Mouse (Mus musculus) midbrain, embryonic 10.5 days (tissue): ENCODE measurements at regions not wholly inside any gene's neighbourhood (a gene's known extent, or its start where the extent isn't known, plus 50 kb on each side); places are given as distances from the start of the nearest gene placed in this dataset.

Experiments
- DNase-seq: peaks from one replicate; pipeline ENCODE4 v3.0.0-alpha.2; 2017; ENCODE audit warnings: low spot score
- H3K27ac ChIP-seq: fragments of 300-500 bp; sonication (generic); replicated peaks from 2 replicates; pipeline ENCODE4 v1.5.1; 2016; ENCODE audit warnings: mild to moderate bottlenecking
- H3K27me3 ChIP-seq: fragments of 300-500 bp; sonication (generic); 2 replicates; pipeline ENCODE4 v1.6.1; 2016; ENCODE audit warnings: low read depth, mild to moderate bottlenecking; ENCODE audit not compliant: poor library complexity, severe bottlenecking
- H3K36me3 ChIP-seq: fragments of 300-500 bp; sonication (generic); 2 replicates; pipeline ENCODE4 v1.6.1; 2016; ENCODE audit warnings: mild to moderate bottlenecking, moderate library complexity
- H3K4me1 ChIP-seq: fragments of 300-500 bp; sonication (generic); 2 replicates; pipeline ENCODE4 v1.6.1; 2016
- H3K4me3 ChIP-seq: fragments of 300-500 bp; sonication (generic); 2 replicates; pipeline ENCODE4 v1.5.1; 2016; ENCODE audit warnings: mild to moderate bottlenecking, moderate library complexity
- H3K9me3 ChIP-seq: fragments of 300-500 bp; sonication (generic); replicated peaks from 2 replicates; pipeline ENCODE4 v1.6.1; 2016; ENCODE audit warnings: mild to moderate bottlenecking
- WGBS: fragments of 180-500 bp; shearing (Covaris S2); methylation state at CpG from one replicate; pipeline ENCODE4 v1.1.7; 2016; 5-methylcytosine and 5-hydroxymethylcytosine counted together

DNA sequence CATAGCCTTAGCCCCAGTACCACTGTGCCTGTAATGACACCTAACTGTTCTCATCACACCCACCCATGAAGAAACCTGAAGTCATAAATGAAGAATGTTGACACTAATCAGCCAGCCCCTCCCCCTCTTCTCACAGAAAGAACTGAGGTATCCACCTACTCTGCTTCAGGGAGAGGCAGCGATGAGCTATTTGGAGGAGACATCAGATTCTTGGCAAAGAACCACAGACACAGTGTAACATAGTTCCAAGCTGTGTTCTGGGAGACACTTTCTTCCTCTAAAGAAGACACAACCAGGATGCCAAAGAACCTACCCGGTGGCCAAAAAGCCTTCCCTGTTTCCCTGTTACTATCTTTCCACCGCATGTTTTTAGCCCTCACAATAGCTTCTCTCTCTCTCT, 307.8 kb upstream of the Jarid2 start:
- 0 out of 2 replicates have a peak overlapping the region, but pooled peaks have one; percentile 9 for H3K27ac ChIP-seq
- H3K4me3 ChIP-seq: no peak overlapping the region
- H3K36me3 ChIP-seq: no peaks in the 10 kb centered on the region
- 90% methylated on average over 3 of the region's 3 CpGs for WGBS
- peaks cover 36% of the 10 kb centered on the region for H3K4me1 ChIP-seq
- no peak for DNase-seq
- H3K9me3 ChIP-seq: no peaks in the 10 kb centered on the region
- H3K27me3 ChIP-seq: peaks cover 6% of the 10 kb centered on the region

- Histone ChIP-seq H3K27ac (0 out of 2 replicates have a peak overlapping the region, but pooled peaks have one; percentile 9), H3K4me3 (no peak overlapping the region), H3K9me3 (no peaks in the 10 kb centered on the region), H3K27me3 (peaks cover 6% of the 10 kb centered on the region), H3K4me1 (peaks cover 31% of the 10 kb centered on the region), H3K36me3 (no peaks in the 10 kb centered on the region)
- 88% methylated on average over 5 of the region's 5 CpGs for WGBS
- DNase-seq: no peak
These were observed 307.4 kb upstream of the Jarid2 start for GRCm38 (mm10) chr13:44421922-44422321.

DNA sequence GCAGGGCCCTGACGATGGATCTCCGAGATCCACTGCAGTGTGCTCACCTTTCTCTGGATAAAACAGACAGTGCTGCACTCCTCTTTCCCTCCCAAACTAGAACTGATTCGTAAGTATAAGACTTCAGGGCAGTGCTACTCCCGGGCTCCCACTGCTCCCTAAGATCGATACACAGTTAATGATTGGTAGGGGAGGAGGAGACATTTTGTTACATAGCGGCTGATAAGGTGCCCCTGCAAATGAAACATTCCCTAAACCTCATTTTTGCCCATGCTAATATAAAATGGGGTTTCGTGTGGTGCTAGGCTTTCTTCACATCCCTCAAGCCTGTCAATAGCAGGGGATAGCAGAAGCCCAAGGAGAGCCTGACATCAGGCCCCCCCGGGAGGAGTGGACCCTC, 298.8 kb upstream of the Jarid2 start:
- H3K4me1 ChIP-seq: no peaks in the 10 kb centered on the region
- no peak overlapping the region for H3K27ac ChIP-seq
- H3K9me3 ChIP-seq: no peaks in the 10 kb centered on the region
- 92% methylated on average over 8 of the region's 8 CpGs for WGBS
- H3K27me3 ChIP-seq: no peaks in the 10 kb centered on the region; the same call in 1 of the 2 replicates
- H3K4me3 ChIP-seq: no peak overlapping the region
- DNase-seq: no peak
- no peaks in the 10 kb centered on the region for H3K36me3 ChIP-seq

GRCm38 (mm10) chr13:44437709-44438108, 291.6 kb upstream of the Jarid2 start:
- Histone ChIP-seq H3K27ac (no peak overlapping the region), H3K36me3 (no peaks in the 10 kb centered on the region), H3K4me1 (no peaks in the 10 kb centered on the region), H3K27me3 (no peaks in the 10 kb centered on the region), H3K4me3 (no peak overlapping the region), H3K9me3 (no peaks in the 10 kb centered on the region)
- 92% methylated on average over 1 of the region's 1 CpGs for WGBS
- no peak for DNase-seq

DNA sequence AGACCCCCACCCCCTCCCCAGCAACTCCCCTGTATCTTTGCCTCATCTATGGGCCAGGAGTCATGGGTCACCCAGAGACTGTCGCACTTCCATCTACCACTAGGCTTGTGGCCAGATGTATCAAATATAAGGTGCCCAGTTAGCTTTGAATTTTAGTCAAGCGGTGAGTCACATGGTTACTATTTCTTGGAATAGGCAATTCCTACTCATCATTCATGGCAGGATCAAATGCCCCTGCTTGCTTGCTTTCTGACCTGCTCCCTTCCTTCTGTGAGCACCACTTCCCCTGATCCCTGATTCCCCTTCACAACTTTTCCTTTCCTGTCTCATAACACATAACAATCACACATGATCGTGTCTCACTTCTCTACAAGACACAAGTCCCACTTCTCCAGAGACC, 288.2 kb upstream of the Jarid2 start:
- no peak overlapping the region for H3K27ac ChIP-seq

DNA sequence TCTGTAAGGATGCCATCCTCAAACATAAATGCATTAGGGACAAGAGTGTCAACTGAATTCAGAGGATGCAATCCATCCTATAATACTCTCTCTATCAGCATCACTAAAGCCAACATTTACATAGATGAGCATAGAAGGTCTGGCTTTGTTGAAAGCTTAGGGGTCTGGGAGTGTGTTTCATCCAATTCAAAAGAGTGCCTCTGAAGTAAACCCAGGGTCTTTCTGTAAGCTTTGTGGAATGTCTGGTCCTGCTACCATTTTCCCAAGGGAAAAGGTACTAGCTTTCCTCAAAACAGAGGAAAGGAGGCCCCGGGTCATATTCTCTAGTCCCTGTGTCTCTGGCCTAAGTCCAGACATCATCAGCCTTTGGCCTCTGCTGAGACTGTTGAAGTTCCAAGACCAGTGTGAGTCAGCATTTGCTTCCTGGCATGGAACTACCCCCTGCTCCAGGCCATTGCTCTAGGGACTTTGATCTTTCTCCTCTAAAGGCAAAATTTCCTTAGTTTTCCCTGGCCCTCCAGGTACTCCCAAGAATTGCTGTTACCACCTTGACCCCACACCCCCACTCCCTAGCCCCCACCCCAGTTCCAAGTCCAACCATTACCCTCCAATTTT, 280.0 kb upstream of the Jarid2 start:
- H3K27ac ChIP-seq: no peak overlapping the region
- 82% methylated on average over 1 of the region's 1 CpGs for WGBS
- 0 out of 2 replicates have a peak, but pooled peaks cover 2% of the 10 kb centered on the region for H3K9me3 ChIP-seq
- H3K4me1 ChIP-seq: peaks cover 25% of the 10 kb centered on the region
- H3K4me3 ChIP-seq: no peak overlapping the region
- no peak for DNase-seq
- no peaks in the 10 kb centered on the region for H3K36me3 ChIP-seq
- no peaks in the 10 kb centered on the region for H3K27me3 ChIP-seq

More for the DNA sequence above, 288.2 kb upstream of the Jarid2 start:
- Histone ChIP-seq H3K27me3 (no peaks in the 10 kb centered on the region), H3K4me3 (no peak overlapping the region), H3K4me1 (peaks cover 4% of the 10 kb centered on the region; the same call in 1 of the 2 replicates), H3K36me3 (no peaks in the 10 kb centered on the region), H3K9me3 (no peaks in the 10 kb centered on the region)
- WGBS: 91% methylated on average over 3 of the region's 3 CpGs
- DNase-seq: no peak

DNA sequence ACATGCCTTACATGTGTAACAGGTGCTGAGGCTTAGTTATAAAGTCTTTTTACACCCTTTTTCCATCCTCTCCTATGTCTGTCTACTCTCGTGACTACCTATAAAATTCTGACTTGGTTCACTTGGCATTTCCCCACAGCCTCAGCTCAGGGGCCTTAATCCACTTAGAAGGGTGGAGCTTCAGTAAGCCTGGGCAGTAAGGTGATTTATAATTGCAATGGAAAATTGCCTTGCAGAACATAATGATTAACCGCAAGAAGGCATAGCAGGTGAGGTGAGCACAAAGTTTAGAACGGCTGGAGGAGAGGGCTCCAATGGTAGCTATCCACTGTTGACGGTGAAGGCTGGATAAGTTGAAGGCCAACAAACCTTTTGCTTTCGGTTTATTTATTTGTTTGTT, 278.1 kb upstream of the Jarid2 start:
- H3K27ac ChIP-seq: no peak overlapping the region
- 89% methylated on average over 5 of the region's 5 CpGs for WGBS
- H3K27me3 ChIP-seq: no peaks in the 10 kb centered on the region
- no peak for DNase-seq
- H3K4me1 ChIP-seq: peaks cover 34% of the 10 kb centered on the region
- H3K9me3 ChIP-seq: 0 out of 2 replicates have a peak, but pooled peaks cover 2% of the 10 kb centered on the region
- no peak overlapping the region for H3K4me3 ChIP-seq
- no peaks in the 10 kb centered on the region for H3K36me3 ChIP-seq

- 85% methylated on average over 7 of the region's 7 CpGs for WGBS
- DNase-seq: no peak
- Histone ChIP-seq H3K27ac (no peak overlapping the region), H3K4me1 (peaks cover 31% of the 10 kb centered on the region), H3K9me3 (0 out of 2 replicates have a peak, but pooled peaks cover 5% of the 10 kb centered on the region), H3K36me3 (no peaks in the 10 kb centered on the region), H3K27me3 (no peaks in the 10 kb centered on the region), H3K4me3 (no peak overlapping the region)
These were observed 276.1 kb upstream of the Jarid2 start for GRCm38 (mm10) chr13:44453131-44453530.

GRCm38 (mm10) chr13:44454136-44454535, 275.1 kb upstream of the Jarid2 start:
- no peaks in the 10 kb centered on the region for H3K36me3 ChIP-seq
- H3K9me3 ChIP-seq: 0 out of 2 replicates have a peak, but pooled peaks cover 5% of the 10 kb centered on the region
- peak overlapping the region; percentile 61 for H3K27ac ChIP-seq
- no peaks in the 10 kb centered on the region for H3K27me3 ChIP-seq
- WGBS: 51% methylated on average over 9 of the region's 9 CpGs
- H3K4me1 ChIP-seq: peaks cover 38% of the 10 kb centered on the region
- no peak for DNase-seq
- H3K4me3 ChIP-seq: no peak overlapping the region

DNA sequence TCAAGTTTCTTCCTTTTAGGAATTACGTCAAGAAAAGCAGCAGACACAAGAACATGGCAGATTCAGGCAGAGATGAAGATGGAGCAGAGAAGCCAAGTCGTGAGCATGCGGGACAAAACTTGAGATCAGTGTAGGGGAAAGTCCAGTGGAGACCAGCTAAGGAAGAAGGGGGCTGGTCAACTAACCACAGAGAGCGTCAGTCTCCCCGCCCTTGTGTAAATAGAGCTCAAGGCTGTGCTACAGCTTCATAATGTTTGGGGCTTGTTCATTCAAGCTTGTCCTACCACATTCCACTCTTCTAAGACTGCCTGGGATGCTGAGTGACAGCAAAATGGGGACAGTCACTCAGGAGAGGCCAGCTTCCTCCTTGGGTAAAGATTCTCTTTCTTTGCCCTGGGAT, 274.1 kb upstream of the Jarid2 start:
- peaks cover 39% of the 10 kb centered on the region for H3K4me1 ChIP-seq
- no peaks in the 10 kb centered on the region for H3K36me3 ChIP-seq
- no peaks in the 10 kb centered on the region for H3K27me3 ChIP-seq
- H3K4me3 ChIP-seq: no peak overlapping the region
- H3K9me3 ChIP-seq: 0 out of 2 replicates have a peak, but pooled peaks cover 4% of the 10 kb centered on the region
- 56% methylated on average over 5 of the region's 5 CpGs for WGBS
- DNase-seq: no peak
- H3K27ac ChIP-seq: no peak overlapping the region; the same call in 1 of the 2 replicates

DNA sequence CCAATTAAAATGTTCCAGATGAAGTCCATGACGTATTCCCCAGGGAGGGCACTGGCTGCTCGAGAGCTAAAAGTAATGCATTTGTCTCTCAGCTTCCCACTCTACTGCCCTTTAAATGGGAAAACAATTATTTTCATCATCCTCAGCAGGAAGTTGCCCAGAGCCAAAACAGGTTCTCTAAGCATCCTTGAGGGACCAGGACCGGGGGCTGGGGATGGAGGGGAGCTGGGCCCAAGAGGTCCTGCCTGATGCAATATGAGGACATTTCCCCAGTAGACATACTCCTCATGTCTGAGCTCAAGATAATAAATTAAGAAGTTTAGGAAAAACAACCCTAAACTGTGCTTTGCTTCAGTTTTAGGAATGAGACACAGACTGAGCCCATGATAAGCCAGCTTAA, 270.5 kb upstream of the Jarid2 start:
- no peak overlapping the region for H3K4me3 ChIP-seq
- no peak overlapping the region for H3K27ac ChIP-seq
- 39% methylated on average over 3 of the region's 3 CpGs for WGBS
- no peaks in the 10 kb centered on the region for H3K27me3 ChIP-seq
- H3K9me3 ChIP-seq: peaks cover 9% of the 10 kb centered on the region; the same call in 1 of the 2 replicates
- H3K4me1 ChIP-seq: peaks cover 27% of the 10 kb centered on the region
- DNase-seq: no peak
- no peaks in the 10 kb centered on the region for H3K36me3 ChIP-seq

GRCm38 (mm10) chr13:44459148-44459547, 270.1 kb upstream of the Jarid2 start:
- peaks cover 9% of the 10 kb centered on the region; the same call in 1 of the 2 replicates for H3K9me3 ChIP-seq
- H3K4me1 ChIP-seq: peaks cover 23% of the 10 kb centered on the region
- H3K36me3 ChIP-seq: no peaks in the 10 kb centered on the region
- no peak overlapping the region for H3K4me3 ChIP-seq
- no peaks in the 10 kb centered on the region for H3K27me3 ChIP-seq
- no peak for DNase-seq
- H3K27ac ChIP-seq: no peak overlapping the region
- WGBS: 17% methylated on average over 4 of the region's 4 CpGs

- Histone ChIP-seq H3K27me3 (no peaks in the 10 kb centered on the region), H3K36me3 (no peaks in the 10 kb centered on the region), H3K27ac (no peak overlapping the region), H3K4me1 (peaks cover 5% of the 10 kb centered on the region), H3K9me3 (peaks cover 6% of the 10 kb centered on the region; the same call in 1 of the 2 replicates), H3K4me3 (no peak overlapping the region)
- 97% methylated on average over 4 of the region's 4 CpGs for WGBS
- DNase-seq: no peak
These were observed 265.6 kb upstream of the Jarid2 start for GRCm38 (mm10) chr13:44463675-44464074.
